Mouse (Mus musculus): ENCODE measurements at regions not wholly inside any gene's neighbourhood (a gene's known extent, or its start where the extent isn't known, plus 50 kb on each side); places are given as distances from the start of the nearest gene placed in this dataset.

DNA sequence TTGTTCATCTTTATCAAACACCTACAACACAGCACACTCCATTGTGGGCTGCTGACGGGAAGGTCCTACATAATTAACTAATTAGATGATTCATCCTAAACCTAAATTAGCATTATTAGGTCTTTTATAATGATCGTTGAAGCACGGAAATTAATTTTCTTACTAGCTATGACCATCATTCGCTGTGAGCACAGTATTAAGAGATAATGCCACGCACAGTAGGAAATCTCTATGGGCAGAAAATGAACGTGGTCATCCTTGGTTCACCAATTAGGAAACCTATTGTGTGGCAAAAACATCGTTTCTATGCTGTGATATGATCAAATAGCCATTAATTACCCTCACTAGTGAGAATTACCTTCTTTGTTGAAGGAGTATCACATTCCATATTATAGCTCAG lies 56.4 kb upstream of the Mbip start:
- no peak for DNase-seq
